ENCODE assay signal across 8 mouse cellular contexts in the genomic region with DNA sequence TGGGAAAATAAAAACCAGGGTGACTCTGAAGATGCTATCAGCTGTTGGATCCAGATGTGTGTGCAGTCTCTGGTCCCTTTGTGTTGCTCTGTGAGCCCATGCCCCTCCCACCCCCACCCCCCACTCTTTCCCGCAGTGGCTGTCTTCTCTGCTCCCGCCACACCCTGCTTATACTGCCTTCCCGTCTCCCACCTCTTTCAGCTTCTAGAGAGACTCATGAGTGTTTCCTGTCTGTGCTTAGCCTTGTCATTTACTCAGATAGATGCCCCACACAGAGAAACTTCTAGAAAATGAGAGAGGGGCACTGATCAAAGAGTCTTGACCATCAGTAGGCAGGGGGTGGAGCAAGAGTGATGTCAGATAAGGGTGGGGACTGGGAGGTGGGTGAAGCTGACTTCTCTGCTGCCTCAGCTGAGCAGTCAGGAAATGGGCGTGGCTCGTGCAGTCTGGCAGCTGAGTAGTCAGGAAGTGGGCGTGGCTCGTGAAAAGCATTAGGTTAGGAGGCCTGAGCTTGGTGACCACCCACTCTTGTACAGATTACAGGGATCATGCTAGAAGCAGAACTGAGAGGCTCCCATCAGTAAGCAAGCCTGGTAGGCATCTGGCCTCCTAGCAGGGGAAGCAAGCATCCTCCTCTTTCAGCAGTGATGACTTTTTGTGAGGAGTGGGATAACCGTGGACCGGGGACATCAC. TPM values are rescaled to one million over a fixed set of nuclear protein-coding genes. Genes with fewer than 3 reads are reported as not detected.
A peak's percentile ranks its signal among the peaks of the same experiment; 100 is the strongest.
DNase-seq lines count a peak whose midpoint lies in the region; ATAC-seq and TF ChIP-seq lines count a peak whose summit lies in the region.

No protein-coding gene starts in this region.

- H3K9me3 ChIP-seq in liver, embryonic 12.5 days (replicated peaks): no peaks in the 10 kb centered on the region

- peaks cover 3% of the 10 kb centered on the region; the same call in 1 of the 2 replicates for H3K4me1 ChIP-seq in heart, adult 2 months (ENCODE audit: control insufficient read depth, insufficient read depth, low read length)
- peaks cover 37% of the 10 kb centered on the region for H3K4me1 ChIP-seq in liver, embryonic 12.5 days

- H3K9ac ChIP-seq in heart, adult 2 months (ENCODE audit: low read depth, low read length): no peak overlapping the region
- no peak overlapping the region for H3K9ac ChIP-seq in liver, embryonic 12.5 days

- peak; percentile 74 for ATAC-seq in liver, embryonic 12.5 days
- peak; percentile 91 for ATAC-seq in monocyte, adult 5-6 weeks (replicated peaks; ENCODE audit: insufficient number of reproducible peaks, low FRiP score, low TSS enrichment, poor library complexity, severe bottlenecking)

- DNase-seq in layer of hippocampus, adult 18-20 months (ENCODE audit: low spot score in 2 of 2): peak; percentile 46 to 63
- no peak for DNase-seq in layer of hippocampus, adult 9-10 months (ENCODE audit: low spot score)
- DNase-seq in embryo, embryonic 9.5 days (ENCODE audit: extremely low spot score): peak; percentile 81
- DNase-seq in heart, adult 2 months: peak; percentile 84 to 91
- peak; percentile 88 for DNase-seq in kidney, adult 11 months
- peak; percentile 82 for DNase-seq in splenic B cell, adult 2 months (ENCODE audit: low read depth, low spot score)

- no peaks in the 10 kb centered on the region for H3K36me3 ChIP-seq in heart, adult 2 months (ENCODE audit: control insufficient read depth, insufficient read depth, low read length)
- peaks cover 20% of the 10 kb centered on the region for H3K36me3 ChIP-seq in liver, embryonic 12.5 days
- no peaks in the 10 kb centered on the region for H3K36me3 ChIP-seq in splenic B cell, adult 2 months (ENCODE audit: control insufficient read depth, insufficient read depth, low read length, poor library complexity, severe bottlenecking)

- intact Hi-C loops in heart, adult 2 months (cut with DNase I): loop anchor here (1.0 to 10.0 kb wide), 4 partner anchors 135 to 893 kb away; a partner anchor contains a TSS

- peak; percentile 7; the same call in 1 of the 2 replicates for TF ChIP-seq EP300 in heart, adult 2 months (IDR thresholded peaks at IDR 0.05; ENCODE audit: insufficient read depth, low read depth, low read length)

- no peaks in the 10 kb centered on the region for H3K27me3 ChIP-seq in heart, adult 2 months (ENCODE audit: control insufficient read depth, insufficient read depth, low read length)
- no peaks in the 10 kb centered on the region for H3K27me3 ChIP-seq in liver, embryonic 12.5 days (replicated peaks)
- H3K27me3 ChIP-seq in splenic B cell, adult 2 months (ENCODE audit: control insufficient read depth, insufficient read depth, low read length, poor library complexity, severe bottlenecking): no peaks in the 10 kb centered on the region

- peak overlapping the region; percentile 69 for H3K4me2 ChIP-seq in liver, embryonic 12.5 days

- no peak for TF ChIP-seq CTCF in heart, adult 2 months (IDR thresholded peaks at IDR 0.05)

- no peak for TF ChIP-seq POLR2A in heart, adult 2 months (IDR thresholded peaks at IDR 0.05; ENCODE audit: insufficient read depth, low read depth, low read length)

- peak overlapping the region; percentile 23 for H3K4me3 ChIP-seq in heart, adult 2 months
- peak overlapping the region; percentile 28 for H3K4me3 ChIP-seq in liver, embryonic 12.5 days

- H3K27ac ChIP-seq in heart, adult 2 months: peak overlapping the region; percentile 79
- peak overlapping the region; percentile 74 for H3K27ac ChIP-seq in liver, embryonic 12.5 days

- no peaks in the 10 kb centered on the region for H3K79me2 ChIP-seq in heart, adult 2 months (replicated peaks; ENCODE audit: control insufficient read depth, insufficient read depth, low read length)

- WGBS in heart, adult 2 months: 21% methylated on average over 9 of the region's 9 CpGs
- WGBS in liver, embryonic 12.5 days (ENCODE audit: insufficient replicate concordance): 8% methylated on average over 9 of the region's 9 CpGs

RNA-seq across cellular contexts. Expression of a gene that starts 48.4 kb away (rescaled TPM):
- total RNA-seq in layer of hippocampus, adult 18-20 months (2021): not detected
- not detected for total RNA-seq in heart, adult 2 months (2021)
- polyA plus RNA-seq in heart, adult 2 months (2012; rRNA removed): not detected in 2 replicates
- polyA plus RNA-seq in liver, embryonic 12.5 days (2016; fragmentation: Nextera tagmentation; extraction: Ambion mirVana): not detected in 2 replicates
- not detected in 3 replicates for total RNA-seq in monocyte, adult 5-6 weeks (2017)
